Mouse (Mus musculus): ENCODE results near the gene Casq2.

Gene Casq2

DNA sequence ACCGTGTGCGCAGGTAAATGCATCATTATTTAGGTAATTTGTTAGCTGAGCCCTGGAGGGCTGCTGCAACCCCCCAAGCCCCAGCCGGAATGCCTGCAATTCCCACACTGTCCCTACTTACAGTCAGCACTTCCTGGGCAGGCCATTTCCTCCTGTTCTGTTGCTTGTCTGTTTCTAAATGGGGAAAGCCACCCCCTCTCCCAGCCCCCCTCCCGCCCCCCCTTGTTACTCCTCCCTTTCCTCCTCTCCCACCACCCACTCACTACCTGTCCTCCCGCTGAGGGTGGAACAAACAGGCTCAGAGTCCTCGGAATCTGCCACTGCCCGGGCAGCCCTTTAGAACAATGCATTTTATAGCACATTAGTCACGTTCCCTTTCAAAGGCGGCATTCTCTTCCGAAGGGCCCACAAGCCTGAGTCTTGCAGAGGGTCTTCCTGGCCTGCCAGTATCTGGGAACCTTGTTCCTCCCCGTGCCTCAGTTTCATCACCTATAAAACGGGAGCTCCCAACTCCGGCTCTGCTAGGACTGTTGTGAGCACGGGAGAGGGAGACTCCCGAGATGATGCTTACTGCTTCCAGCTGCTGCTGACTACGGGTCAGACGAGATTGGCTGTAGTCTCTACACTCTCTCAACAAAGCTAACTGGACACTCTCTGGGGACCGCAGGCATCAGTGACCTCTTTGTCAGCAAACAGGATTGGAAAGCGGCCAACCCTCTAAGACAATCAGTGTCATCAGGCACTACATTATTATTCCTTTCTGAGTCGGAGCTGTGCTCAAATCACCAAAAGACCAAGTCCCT, 107.5 kb downstream of the Casq2 start:
- no peak for DNase-seq (ENCODE audit: low spot score)

DNA sequence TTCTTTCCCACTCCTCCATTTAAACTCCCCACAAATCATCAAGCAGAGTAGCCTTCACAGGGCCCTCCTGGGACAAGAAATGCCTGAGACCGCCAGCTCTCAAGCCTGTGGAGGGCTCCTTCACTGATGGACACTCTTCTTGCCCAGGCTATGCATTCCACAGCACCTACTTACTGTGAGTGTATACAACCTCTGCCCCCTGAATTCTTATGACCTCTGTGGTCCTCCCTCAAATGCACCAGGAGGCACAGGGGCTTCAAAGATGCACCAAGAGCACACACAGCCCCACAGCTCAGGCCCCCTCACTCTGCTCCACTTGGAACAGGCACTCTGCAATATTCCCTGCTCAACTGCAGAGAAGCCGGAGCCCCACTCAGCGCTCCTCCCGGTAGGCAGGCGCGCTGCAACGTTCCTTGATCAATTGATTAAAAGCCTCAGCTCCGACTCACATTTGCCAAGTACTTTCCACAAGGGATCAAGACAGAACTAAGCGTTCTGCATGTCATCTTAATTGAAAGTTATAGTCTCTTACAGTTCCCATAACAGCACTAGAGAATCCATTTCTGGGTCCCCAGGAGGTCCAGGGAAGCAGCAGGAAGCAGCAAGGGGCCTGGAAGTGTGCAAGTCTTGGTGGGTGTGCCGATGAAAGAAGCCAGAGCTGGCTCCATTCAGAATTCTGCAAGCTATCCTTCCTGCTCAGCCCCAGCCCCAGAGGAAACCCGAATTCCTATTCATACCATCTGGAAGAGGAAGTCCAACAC, 108.3 kb downstream of the Casq2 start:
- DNase-seq (ENCODE audit: low spot score), result no peak

DNA sequence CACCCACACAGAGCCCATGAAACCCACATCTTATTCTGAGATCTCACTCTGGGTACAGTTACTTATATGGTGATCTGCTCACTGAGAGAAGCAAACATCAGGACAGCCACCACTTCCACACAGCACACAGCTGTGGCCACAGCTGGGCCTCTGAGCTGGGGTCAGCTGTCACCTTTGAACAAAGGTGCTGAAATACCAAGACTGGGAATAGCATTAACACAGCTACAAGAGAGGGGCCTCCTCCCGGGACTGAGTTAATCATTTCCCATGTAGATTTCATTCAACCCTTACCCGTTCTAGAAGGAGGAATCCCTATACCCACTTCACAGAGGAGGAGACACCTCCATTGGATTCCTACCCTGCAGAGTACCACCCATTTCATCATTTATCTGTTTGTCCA, 109.5 kb downstream of the Casq2 start:
- no peak for DNase-seq (ENCODE audit: low spot score)

All from MN1 (cell line).